Mouse (Mus musculus) myocyte (in vitro differentiated cells): ENCODE results near the gene Gm17783. TPM values are rescaled to one million over a fixed set of nuclear protein-coding genes. Genes with fewer than 3 reads are reported as not detected.
"Not testable (repeated sequence)": the region's sequence is repeated elsewhere in the genome, so short reads cannot be mapped to it uniquely, and the experiment has no call there.

Experiments used
- H3K27me3 ChIP-seq: one replicate; pipeline ENCODE4 v1.6.1; 2011; ENCODE audit not compliant: control insufficient read depth, insufficient read depth, insufficient read length
- H3K36me3 ChIP-seq: one replicate; pipeline ENCODE4 v1.6.1; 2011; ENCODE audit not compliant: control insufficient read depth, insufficient read depth
- H3K4me2 ChIP-seq: one replicate; pipeline ENCODE4 v1.6.1; 2011; ENCODE audit warnings: low read depth, control low read depth
- H3K4me3 ChIP-seq: one replicate; pipeline ENCODE4 v1.5.1; 2011; ENCODE audit warnings: mild to moderate bottlenecking, control low read depth, moderate library complexity
- H3K79me2 ChIP-seq: one replicate; pipeline ENCODE4 v1.6.1; 2011; ENCODE audit not compliant: control insufficient read depth, insufficient read depth
- H3ac ChIP-seq: one replicate; pipeline ENCODE4 v1.6.1; 2011; ENCODE audit not compliant: control insufficient read depth, insufficient read length
- CEBPB ChIP-seq: IDR thresholded peaks from 2 replicates; pipeline ENCODE4 v1.6.1; 2011; ENCODE audit warnings: mild to moderate bottlenecking, moderate library complexity; ENCODE audit not compliant: poor library complexity, insufficient read depth, severe bottlenecking
- E2F4 ChIP-seq: IDR thresholded peaks from one replicate; pipeline ENCODE4 v1.6.1; 2011; ENCODE audit warnings: mild to moderate bottlenecking, control low read depth, moderate library complexity; ENCODE audit not compliant: insufficient read depth
- MAX ChIP-seq: IDR thresholded peaks from one replicate; pipeline ENCODE4 v1.6.1; 2011; ENCODE audit warnings: low read depth, mild to moderate bottlenecking, control low read depth
- MYOD1 ChIP-seq, 3 experiments: IDR thresholded peaks; one replicate each; pipeline ENCODE4 v1.6.1; 2011; ENCODE audit warnings: control low read depth in 2 of 3, low read depth in 2 of 3, mild to moderate bottlenecking in 2 of 3, moderate library complexity in 1 of 3; ENCODE audit not compliant: insufficient read length in 2 of 3, control insufficient read depth in 1 of 3
- MYOG ChIP-seq, 3 experiments: IDR thresholded peaks; one replicate each; pipeline ENCODE4 v1.6.1; 2011; ENCODE audit warnings: control low read depth in 2 of 3, low read depth in 2 of 3, mild to moderate bottlenecking in 2 of 3; ENCODE audit not compliant: insufficient read length in 2 of 3, control insufficient read depth in 1 of 3, insufficient read depth in 1 of 3
- POLR2A ChIP-seq: IDR thresholded peaks from one replicate; pipeline ENCODE4 v1.6.1; 2011; ENCODE audit warnings: low read depth, mild to moderate bottlenecking, control low read depth, moderate library complexity; ENCODE audit not compliant: insufficient read length
- POLR2AphosphoS2 ChIP-seq: IDR thresholded peaks from one replicate; pipeline ENCODE4 v1.6.1; 2011; ENCODE audit warnings: low read depth, control low read depth; ENCODE audit not compliant: insufficient read length
- REST ChIP-seq: IDR thresholded peaks from one replicate; pipeline ENCODE4 v1.6.1; 2011; ENCODE audit warnings: mild to moderate bottlenecking, control low read depth, moderate library complexity; ENCODE audit not compliant: insufficient read depth, insufficient read length
- SRF ChIP-seq: IDR thresholded peaks from one replicate; pipeline ENCODE4 v1.6.1; 2011; ENCODE audit warnings: low read depth; ENCODE audit not compliant: control insufficient read depth, insufficient read length
- TCF12 ChIP-seq: IDR thresholded peaks from one replicate; pipeline ENCODE4 v1.6.1; 2011; ENCODE audit warnings: mild to moderate bottlenecking, control low read depth; ENCODE audit not compliant: poor library complexity, insufficient read depth, severe bottlenecking
- TCF3 ChIP-seq: IDR thresholded peaks from one replicate; pipeline ENCODE4 v1.6.1; 2011; ENCODE audit warnings: low read depth, control low read depth; ENCODE audit not compliant: insufficient read length
- USF1 ChIP-seq: IDR thresholded peaks from one replicate; pipeline ENCODE4 v1.6.1; 2011; ENCODE audit warnings: low read depth, mild to moderate bottlenecking, control low read depth, moderate library complexity
- polyA plus RNA-seq: library from polyadenylated mRNA; unstranded; fragments of >200 nt; fragmentation: generic; extraction: Trizol; gene quantifications from one replicate; pipeline ENCODE4 v1.2.1, GENCODE M21; 2012; ENCODE audit warnings: missing spikeins

The Gm17783 gene
- polyA plus RNA-seq, 1 experiment, result not detected

GRCm38 (mm10) chr16:45544341-45544740 lies 12.5 kb upstream of the Gm17783 start:
- Histone ChIP-seq H3K79me2 (no peaks in the 10 kb centered on the region), H3K4me3 (no peak overlapping the region), H3K4me2 (no peak overlapping the region), H3K36me3 (no peaks in the 10 kb centered on the region), H3K27me3 (no peaks in the 10 kb centered on the region), H3ac (no peak overlapping the region)
- no peak for TF ChIP-seq MYOD1 (IDR thresholded peaks at IDR 0.05; ENCODE audit: control insufficient read depth in 1 of 3, insufficient read length in 2 of 3, low read depth in 2 of 3)
- TF ChIP-seq E2F4, result no peak
- TF ChIP-seq POLR2A, result no peak
- no peak for TF ChIP-seq CEBPB
- no peak for TF ChIP-seq USF1
- TF ChIP-seq SRF, result no peak

GRCm38 (mm10) chr16:45542108-45542507 lies 10.3 kb upstream of the Gm17783 start:
- H3K4me2 ChIP-seq, result no peak overlapping the region
- no peak for TF ChIP-seq SRF
- no peak for TF ChIP-seq POLR2A
- TF ChIP-seq MAX, result no peak

GRCm38 (mm10) chr16:45538342-45538741 lies 6.5 kb upstream of the Gm17783 start:
- not testable (repeated sequence) for H3K36me3 ChIP-seq, H3K4me2 ChIP-seq, H3K79me2 ChIP-seq, H3K27me3 ChIP-seq, H3ac ChIP-seq, H3K4me3 ChIP-seq

More at GRCm38 (mm10) chr16:45542108-45542507, 10.3 kb upstream of the Gm17783 start:
- no peak overlapping the region for H3K4me3 ChIP-seq
- H3ac ChIP-seq, result no peak overlapping the region
- no peaks in the 10 kb centered on the region for H3K79me2 ChIP-seq
- no peaks in the 10 kb centered on the region for H3K36me3 ChIP-seq
- no peaks in the 10 kb centered on the region for H3K27me3 ChIP-seq

- H3K4me3 ChIP-seq, result no peak within 1 kb of the TSS
Measured at GRCm38 (mm10) chr16:45535009-45535408, 3.2 kb upstream of the Gm17783 start, which contains the start of gene Slc9c1. Gene Slc9c1 (plus strand): TSS chr16:45535309.

GRCm38 (mm10) chr16:45525551-45525950 lies 6.3 kb downstream of the Gm17783 start:
- no peak for TF ChIP-seq CEBPB
- no peak for TF ChIP-seq SRF
- no peak for TF ChIP-seq MYOD1 (IDR thresholded peaks at IDR 0.05; ENCODE audit: control insufficient read depth in 1 of 3, insufficient read length in 2 of 3, low read depth in 2 of 3)
- TF ChIP-seq TCF3, result no peak
- TF ChIP-seq USF1, result no peak
- TF ChIP-seq MAX, result no peak
- TF ChIP-seq POLR2A, result no peak
- H3K4me2 ChIP-seq, result no peak overlapping the region
- no peak overlapping the region for H3ac ChIP-seq
- H3K36me3 ChIP-seq, result no peaks in the 10 kb centered on the region
- no peak overlapping the region for H3K4me3 ChIP-seq
- H3K27me3 ChIP-seq, result no peaks in the 10 kb centered on the region
- H3K79me2 ChIP-seq, result no peaks in the 10 kb centered on the region

More at GRCm38 (mm10) chr16:45535009-45535408, 3.2 kb upstream of the Gm17783 start, which contains the start of gene Slc9c1:
- Histone ChIP-seq H3K36me3 (no peaks in the 10 kb centered on the region), H3K4me2 (no peak within 1 kb of the TSS), H3ac (no peak within 1 kb of the TSS), H3K79me2 (no peaks in the 10 kb centered on the region), H3K27me3 (peaks cover 17% of the 10 kb centered on the region)
- no peak for TF ChIP-seq TCF3
- no peak for TF ChIP-seq MAX
- no peak for TF ChIP-seq REST
- no peak for TF ChIP-seq E2F4
- no peak for TF ChIP-seq MYOD1 (IDR thresholded peaks at IDR 0.05; ENCODE audit: control insufficient read depth in 1 of 3, insufficient read length in 2 of 3, low read depth in 2 of 3)
- TF ChIP-seq CEBPB, result no peak
- TF ChIP-seq MYOG (IDR thresholded peaks at IDR 0.05; ENCODE audit: control insufficient read depth in 1 of 3, insufficient read depth in 1 of 3, insufficient read length in 2 of 3, low read depth in 2 of 3), result no peak
- TF ChIP-seq TCF12, result no peak
- no peak for TF ChIP-seq SRF
- no peak for TF ChIP-seq POLR2AphosphoS2
- no peak for TF ChIP-seq POLR2A
- TF ChIP-seq USF1, result no peak

GRCm38 (mm10) chr16:45495326-45495725 lies 36.5 kb downstream of the Gm17783 start:
- no peak overlapping the region for H3K4me3 ChIP-seq
- H3K4me2 ChIP-seq, result no peak overlapping the region
- TF ChIP-seq TCF12 (no peak), E2F4 (no peak), TCF3 (no peak), USF1 (no peak), MYOD1 (IDR thresholded peaks at IDR 0.05; ENCODE audit: control insufficient read depth in 1 of 3, insufficient read length in 2 of 3, low read depth in 2 of 3) (no peak), SRF (no peak), MAX (no peak), POLR2AphosphoS2 (no peak), CEBPB (no peak), POLR2A (no peak), MYOG (IDR thresholded peaks at IDR 0.05; ENCODE audit: control insufficient read depth in 1 of 3, insufficient read depth in 1 of 3, insufficient read length in 2 of 3, low read depth in 2 of 3) (no peak), REST (no peak)
- no peaks in the 10 kb centered on the region for H3K36me3 ChIP-seq
- peaks cover 4% of the 10 kb centered on the region for H3K27me3 ChIP-seq
- H3ac ChIP-seq, result no peak overlapping the region
- H3K79me2 ChIP-seq, result no peaks in the 10 kb centered on the region
